Mouse (Mus musculus): ENCODE data around the gene Map3k6. TPM values are rescaled to one million over a fixed set of nuclear protein-coding genes. Genes with fewer than 3 reads are reported as not detected.

Gene Map3k6
- polyA plus RNA-seq, 1 experiment = 2.4 TPM

DNA sequence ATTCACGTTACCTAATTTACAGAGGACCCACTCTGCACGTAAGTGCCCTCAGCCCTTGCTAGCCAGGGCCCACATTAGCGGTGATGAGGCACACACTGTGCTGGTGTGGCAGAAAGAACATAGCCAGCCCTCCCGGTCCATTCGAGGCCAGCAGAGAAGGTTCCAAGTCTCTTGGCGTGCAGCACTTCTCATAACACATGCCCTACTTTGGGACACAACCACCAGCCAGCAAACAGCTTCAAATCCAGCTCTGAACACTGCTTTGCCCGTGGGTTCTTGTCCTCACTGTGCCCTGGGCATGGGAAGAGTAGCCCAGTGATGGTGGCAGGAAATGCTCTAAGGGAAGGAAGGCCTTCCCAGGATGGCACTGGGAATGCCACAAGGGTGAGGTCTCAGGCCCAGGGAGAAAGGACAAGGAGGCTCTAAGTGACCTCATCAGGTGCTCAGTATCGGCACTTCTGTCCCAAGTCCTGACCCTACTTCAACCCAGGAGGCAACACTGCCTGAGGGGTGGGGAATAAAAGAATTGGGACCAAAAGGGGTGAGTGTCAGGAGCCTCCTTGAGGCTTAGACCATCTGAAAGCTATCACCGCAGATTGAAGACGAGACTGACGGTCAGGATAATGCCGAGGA lies 25.7 kb downstream of the Map3k6 start:
- no peak for TF ChIP-seq POLR2A (IDR thresholded peaks at IDR 0.05; ENCODE audit: borderline replicate concordance, extremely low read depth, insufficient read depth, insufficient read length, poor library complexity, severe bottlenecking)
- TF ChIP-seq CTCF (IDR thresholded peaks at IDR 0.05; ENCODE audit: borderline replicate concordance, extremely low read depth, insufficient read depth, insufficient read length) = no peak
- no peak for DNase-seq (ENCODE audit: low read depth)

- TF ChIP-seq POLR2A (IDR thresholded peaks at IDR 0.05; ENCODE audit: borderline replicate concordance, extremely low read depth, insufficient read depth, insufficient read length, poor library complexity, severe bottlenecking) (no peak), CTCF (IDR thresholded peaks at IDR 0.05; ENCODE audit: borderline replicate concordance, extremely low read depth, insufficient read depth, insufficient read length) (no peak)
- no peak for DNase-seq (ENCODE audit: low read depth)
Observed at GRCm38 (mm10) chr4:133268931-133269330, 28.3 kb downstream of the Map3k6 start.

GRCm38 (mm10) chr4:133269596-133269995 lies 29.0 kb downstream of the Map3k6 start:
- no peak for TF ChIP-seq POLR2A (IDR thresholded peaks at IDR 0.05; ENCODE audit: borderline replicate concordance, extremely low read depth, insufficient read depth, insufficient read length, poor library complexity, severe bottlenecking)
- no peak for DNase-seq (ENCODE audit: low read depth)

- no peak for TF ChIP-seq POLR2A (IDR thresholded peaks at IDR 0.05; ENCODE audit: borderline replicate concordance, extremely low read depth, insufficient read depth, insufficient read length, poor library complexity, severe bottlenecking)
- no peak for DNase-seq (ENCODE audit: low read depth)
Observed at GRCm38 (mm10) chr4:133270929-133271328, 30.3 kb downstream of the Map3k6 start.

- TF ChIP-seq CTCF (IDR thresholded peaks at IDR 0.05; ENCODE audit: borderline replicate concordance, extremely low read depth, insufficient read depth, insufficient read length) = no peak
- TF ChIP-seq POLR2A (IDR thresholded peaks at IDR 0.05; ENCODE audit: borderline replicate concordance, extremely low read depth, insufficient read depth, insufficient read length, poor library complexity, severe bottlenecking) = peak; percentile 75
- peak; percentile 98 for DNase-seq (ENCODE audit: low read depth)
Observed at GRCm38 (mm10) chr4:133277104-133278026, 36.7 kb downstream of the Map3k6 start, which contains the start of gene Tmem222. TSS of gene Tmem222 (minus strand) at chr4:133277792.

DNA sequence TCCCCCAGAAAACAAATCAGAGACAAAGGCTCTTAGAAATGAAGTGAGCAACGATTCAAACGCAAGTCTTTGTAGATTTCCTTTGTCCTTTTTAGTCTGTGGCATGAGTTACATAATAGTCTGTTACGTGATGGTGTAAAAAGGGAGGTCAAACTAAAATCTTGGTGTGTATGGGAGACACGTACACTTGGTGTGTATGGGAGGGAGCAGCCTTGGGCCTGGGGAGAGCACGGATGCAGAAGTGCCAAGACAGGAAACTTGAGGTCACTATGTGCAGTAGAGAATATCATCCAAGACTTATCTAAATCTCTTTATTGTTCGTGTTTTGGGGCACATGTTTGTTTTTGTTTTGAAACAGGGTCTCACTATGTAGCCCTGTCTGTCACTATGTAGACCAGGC lies 37.4 kb downstream of the Map3k6 start:
- no peak for DNase-seq (ENCODE audit: low read depth)
- TF ChIP-seq CTCF (IDR thresholded peaks at IDR 0.05; ENCODE audit: borderline replicate concordance, extremely low read depth, insufficient read depth, insufficient read length) (no peak), POLR2A (IDR thresholded peaks at IDR 0.05; ENCODE audit: borderline replicate concordance, extremely low read depth, insufficient read depth, insufficient read length, poor library complexity, severe bottlenecking) (no peak)

DNA sequence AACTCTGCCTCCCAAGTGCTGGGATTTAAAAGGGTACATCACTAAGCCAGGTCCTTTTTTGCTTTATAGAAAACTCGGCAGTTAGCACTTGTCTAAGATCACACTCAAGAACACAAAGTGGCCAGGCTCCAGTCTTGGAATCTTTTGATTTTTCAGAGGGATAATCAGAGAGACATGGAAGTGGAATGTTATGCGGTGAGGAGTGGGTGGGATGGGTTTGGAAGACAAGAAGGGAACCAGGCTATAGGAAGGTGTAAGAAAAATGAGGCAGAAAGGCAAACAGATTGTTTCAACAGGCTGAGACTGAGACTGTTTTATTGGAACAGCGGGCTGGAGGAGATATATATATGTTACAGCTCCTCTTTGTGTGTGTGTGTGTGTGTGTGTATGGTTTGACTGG lies 37.9 kb downstream of the Map3k6 start:
- TF ChIP-seq POLR2A (IDR thresholded peaks at IDR 0.05; ENCODE audit: borderline replicate concordance, extremely low read depth, insufficient read depth, insufficient read length, poor library complexity, severe bottlenecking) (no peak), CTCF (IDR thresholded peaks at IDR 0.05; ENCODE audit: borderline replicate concordance, extremely low read depth, insufficient read depth, insufficient read length) (no peak)
- no peak for DNase-seq (ENCODE audit: low read depth)

GRCm38 (mm10) chr4:133281513-133281912 lies 40.9 kb downstream of the Map3k6 start:
- no peak for TF ChIP-seq POLR2A (IDR thresholded peaks at IDR 0.05; ENCODE audit: borderline replicate concordance, extremely low read depth, insufficient read depth, insufficient read length, poor library complexity, severe bottlenecking)
- no peak for TF ChIP-seq CTCF (IDR thresholded peaks at IDR 0.05; ENCODE audit: borderline replicate concordance, extremely low read depth, insufficient read depth, insufficient read length)
- no peak for DNase-seq (ENCODE audit: low read depth)

DNA sequence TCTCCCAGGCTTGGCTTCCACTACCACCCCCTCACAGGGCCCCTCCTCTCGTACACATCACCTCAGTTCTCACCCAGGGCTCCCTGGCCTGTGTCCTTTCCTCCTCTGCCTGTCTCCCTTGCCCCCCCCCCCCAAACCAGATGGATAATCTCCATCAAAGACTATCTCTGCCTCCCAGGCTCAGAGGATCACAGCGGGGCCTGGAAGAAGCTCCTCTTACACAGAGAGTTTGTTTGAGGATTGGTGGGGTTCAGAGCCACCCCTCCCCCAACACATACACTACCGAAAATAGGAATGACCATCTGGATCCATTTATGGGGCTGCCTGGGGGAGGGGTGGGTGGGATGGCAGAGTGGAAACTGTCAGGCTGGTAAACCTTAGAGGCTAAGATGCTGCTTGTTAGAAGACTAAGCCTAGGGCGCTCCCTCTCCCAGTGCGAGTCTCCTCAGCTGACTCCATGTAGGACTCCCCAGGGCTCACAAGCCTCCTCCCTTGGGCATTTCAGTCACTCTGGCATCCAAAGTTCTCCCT lies 41.4 kb downstream of the Map3k6 start:
- TF ChIP-seq POLR2A (IDR thresholded peaks at IDR 0.05; ENCODE audit: borderline replicate concordance, extremely low read depth, insufficient read depth, insufficient read length, poor library complexity, severe bottlenecking) (no peak), CTCF (IDR thresholded peaks at IDR 0.05; ENCODE audit: borderline replicate concordance, extremely low read depth, insufficient read depth, insufficient read length) (no peak)
- DNase-seq (ENCODE audit: low read depth) = peak; percentile 69

GRCm38 (mm10) chr4:133282656-133283055 lies 42.0 kb downstream of the Map3k6 start:
- DNase-seq (ENCODE audit: low read depth) = peak; percentile 25
- TF ChIP-seq POLR2A (IDR thresholded peaks at IDR 0.05; ENCODE audit: borderline replicate concordance, extremely low read depth, insufficient read depth, insufficient read length, poor library complexity, severe bottlenecking) (no peak), CTCF (IDR thresholded peaks at IDR 0.05; ENCODE audit: borderline replicate concordance, extremely low read depth, insufficient read depth, insufficient read length) (peak; percentile 6; the same call in 1 of the 2 replicates)

GRCm38 (mm10) chr4:133285299-133285698 lies 44.7 kb downstream of the Map3k6 start:
- DNase-seq (ENCODE audit: low read depth) = no peak
- no peak for TF ChIP-seq CTCF (IDR thresholded peaks at IDR 0.05; ENCODE audit: borderline replicate concordance, extremely low read depth, insufficient read depth, insufficient read length)
- no peak for TF ChIP-seq POLR2A (IDR thresholded peaks at IDR 0.05; ENCODE audit: borderline replicate concordance, extremely low read depth, insufficient read depth, insufficient read length, poor library complexity, severe bottlenecking)
